Mouse (Mus musculus) G1E (cell line): ENCODE measurements at regions not wholly inside any gene's neighbourhood (a gene's known extent, or its start where the extent isn't known, plus 50 kb on each side); places are given as distances from the start of the nearest gene placed in this dataset.

Experiments
- ATAC-seq: 2 replicates; pipeline ENCODE4 v1.8.0; 2016; ENCODE audit warnings: mild to moderate bottlenecking; ENCODE audit not compliant: insufficient number of reproducible peaks, poor library complexity, low FRiP score, severe bottlenecking; ENCODE audit errors: extremely low read depth
- DNase-seq: peaks from one replicate; pipeline ENCODE4 v3.0.0; 2012; ENCODE audit warnings: low spot score
- H3K27me3 ChIP-seq: 2 replicates; pipeline ENCODE4 v1.6.1; 2012; ENCODE audit warnings: mild to moderate bottlenecking, low read length, inconsistent platforms; ENCODE audit not compliant: insufficient read depth
- H3K36me3 ChIP-seq: replicated peaks from 2 replicates; pipeline ENCODE3; 2012; ENCODE audit warnings: mild to moderate bottlenecking, inconsistent platforms
- H3K4me1 ChIP-seq: 2 replicates; pipeline ENCODE4 v1.6.1; 2012; ENCODE audit warnings: low read depth, low read length, inconsistent platforms, mixed read lengths; ENCODE audit not compliant: insufficient read depth
- H3K4me3 ChIP-seq: 2 replicates; pipeline ENCODE4 v1.5.1; 2012; ENCODE audit warnings: low read depth, mild to moderate bottlenecking, inconsistent platforms, low read length, moderate library complexity, mixed read lengths
- H3K9me3 ChIP-seq: replicated peaks from 2 replicates; pipeline ENCODE4 v1.6.1; 2012; ENCODE audit warnings: inconsistent platforms
- CTCF ChIP-seq: IDR thresholded peaks from 2 replicates; pipeline ENCODE4 v1.5.1; 2012; ENCODE audit warnings: low read depth, low read length, inconsistent platforms, mixed read lengths
- GATA1 ChIP-seq: IDR thresholded peaks from 2 replicates; pipeline ENCODE4 v1.6.1; 2012; ENCODE audit warnings: borderline replicate concordance, low read length, inconsistent platforms, mixed read lengths
- GATA2 ChIP-seq: IDR thresholded peaks from 2 replicates; pipeline ENCODE4 v1.6.1; 2012; ENCODE audit warnings: low read depth, low read length, inconsistent platforms, borderline replicate concordance
- POLR2AphosphoS5 ChIP-seq: IDR thresholded peaks from 2 replicates; pipeline ENCODE4 v1.6.1; 2012; ENCODE audit warnings: low read depth, low read length, inconsistent platforms; ENCODE audit not compliant: insufficient replicate concordance
- TAL1 ChIP-seq: conservative IDR thresholded peaks from 2 replicates; pipeline ENCODE4 v1.6.1; 2012; ENCODE audit warnings: low read depth, low read length, inconsistent platforms, mixed read lengths

GRCm38 (mm10) chr15:62171167-62171566, 1248.4 kb upstream of the A1bg start:
- ATAC-seq = no peak
- DNase-seq = no peak

GRCm38 (mm10) chr15:62170337-62170736, 1247.5 kb upstream of the A1bg start:
- DNase-seq (no peak), ATAC-seq (no peak)
- no peaks in the 10 kb centered on the region for H3K9me3 ChIP-seq
- peaks cover 41% of the 10 kb centered on the region for H3K4me1 ChIP-seq
- TF ChIP-seq TAL1 = no peak
- TF ChIP-seq POLR2AphosphoS5 = no peak
- no peak for TF ChIP-seq GATA1
- no peak for TF ChIP-seq GATA2
- no peak for TF ChIP-seq CTCF
- no peaks in the 10 kb centered on the region for H3K27me3 ChIP-seq
- H3K36me3 ChIP-seq = peaks cover 2% of the 10 kb centered on the region
- no peak overlapping the region for H3K4me3 ChIP-seq

More at GRCm38 (mm10) chr15:62171167-62171566, 1248.4 kb upstream of the A1bg start:
- no peaks in the 10 kb centered on the region for H3K27me3 ChIP-seq
- TF ChIP-seq GATA2 (no peak), POLR2AphosphoS5 (no peak), TAL1 (no peak), GATA1 (no peak), CTCF (no peak)
- no peaks in the 10 kb centered on the region for H3K9me3 ChIP-seq
- no peak overlapping the region for H3K4me3 ChIP-seq
- H3K4me1 ChIP-seq = peaks cover 41% of the 10 kb centered on the region
- peaks cover 2% of the 10 kb centered on the region for H3K36me3 ChIP-seq

DNA sequence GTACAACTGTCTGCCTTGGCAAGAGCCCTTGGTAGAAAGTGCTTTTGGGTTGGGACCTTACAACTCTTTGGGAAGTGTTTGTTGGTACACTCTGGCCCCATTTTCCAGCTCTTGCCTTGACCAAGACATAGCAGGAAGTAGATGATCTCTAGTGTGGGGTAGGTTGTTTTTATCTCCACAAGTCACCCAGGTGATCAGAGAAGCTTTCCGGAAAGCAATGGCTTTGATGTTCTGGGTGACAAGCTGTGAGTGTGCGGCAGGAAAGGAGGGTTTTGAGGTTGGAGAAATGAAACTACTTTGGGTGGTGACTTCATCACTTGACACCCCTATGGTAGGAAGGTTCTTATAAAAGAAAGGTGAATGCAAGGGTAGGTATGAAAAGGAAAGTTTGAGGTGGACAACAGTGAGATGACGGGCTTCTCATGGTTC, 1246.8 kb upstream of the A1bg start:
- ATAC-seq (no peak), DNase-seq (no peak)
- H3K4me3 ChIP-seq = no peak overlapping the region
- peaks cover 2% of the 10 kb centered on the region for H3K36me3 ChIP-seq
- TF ChIP-seq GATA2 = no peak
- no peak for TF ChIP-seq TAL1
- no peak for TF ChIP-seq GATA1
- TF ChIP-seq POLR2AphosphoS5 = no peak
- no peak for TF ChIP-seq CTCF
- H3K9me3 ChIP-seq = no peaks in the 10 kb centered on the region
- H3K27me3 ChIP-seq = no peaks in the 10 kb centered on the region
- peaks cover 41% of the 10 kb centered on the region for H3K4me1 ChIP-seq

DNA sequence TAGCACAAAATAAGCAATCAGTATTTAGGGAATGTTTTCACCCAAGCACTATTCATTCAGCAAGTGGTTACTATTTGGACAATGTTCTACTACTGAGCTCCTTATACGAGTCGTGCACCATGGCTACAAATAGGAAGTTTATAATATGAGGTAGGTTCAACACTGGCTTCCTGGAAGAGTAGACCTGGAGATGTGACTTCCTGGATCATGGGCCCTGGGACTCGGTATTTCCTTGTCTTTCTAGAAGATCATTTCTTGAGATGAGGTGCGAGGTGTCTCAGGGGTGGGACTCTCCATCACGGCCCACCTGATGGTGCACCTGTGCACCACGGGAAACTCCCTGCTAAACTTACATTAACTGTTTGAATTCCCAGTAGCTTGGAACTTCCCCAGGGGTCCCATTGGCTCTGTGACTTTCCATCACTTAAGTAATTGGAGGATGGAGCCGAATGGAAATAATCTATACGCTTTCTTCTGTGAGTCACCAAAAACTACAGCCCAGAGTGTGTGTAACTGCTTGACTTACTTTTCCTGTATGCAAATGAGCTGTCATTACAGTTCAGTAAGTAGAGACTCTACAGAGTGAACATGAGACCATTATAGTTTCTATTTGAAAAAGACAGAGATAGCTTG, 1246.3 kb upstream of the A1bg start:
- H3K9me3 ChIP-seq = no peaks in the 10 kb centered on the region
- TF ChIP-seq GATA1 (no peak), POLR2AphosphoS5 (no peak), CTCF (no peak), GATA2 (no peak), TAL1 (no peak)
- peaks cover 41% of the 10 kb centered on the region for H3K4me1 ChIP-seq
- H3K4me3 ChIP-seq = no peak overlapping the region
- DNase-seq (no peak), ATAC-seq (no peak)
- H3K27me3 ChIP-seq = no peaks in the 10 kb centered on the region
- peaks cover 2% of the 10 kb centered on the region for H3K36me3 ChIP-seq

DNA sequence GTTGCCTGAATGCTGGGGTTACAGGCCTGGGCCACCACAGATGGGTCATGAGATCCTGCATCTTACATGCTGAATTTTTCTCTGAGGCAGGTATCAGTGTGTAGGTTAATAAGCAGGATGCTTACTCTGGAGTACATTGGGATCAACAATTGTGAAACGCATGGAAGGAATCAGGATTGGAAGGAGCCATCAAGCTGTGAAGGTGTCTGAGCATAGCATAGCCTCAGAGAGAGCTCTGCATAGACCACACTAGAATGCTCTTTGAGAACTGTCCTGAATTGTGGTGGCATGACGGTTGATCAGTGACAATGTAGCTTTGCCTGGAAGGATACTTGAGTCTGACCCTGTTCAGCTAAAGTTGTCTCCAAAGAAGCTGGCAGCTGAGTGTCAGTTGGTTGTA, 1245.7 kb upstream of the A1bg start:
- ATAC-seq (no peak), DNase-seq (no peak)
- H3K4me1 ChIP-seq = peaks cover 37% of the 10 kb centered on the region
- no peaks in the 10 kb centered on the region for H3K27me3 ChIP-seq
- no peaks in the 10 kb centered on the region for H3K9me3 ChIP-seq
- peaks cover 2% of the 10 kb centered on the region for H3K36me3 ChIP-seq
- TF ChIP-seq CTCF (no peak), TAL1 (no peak), GATA2 (no peak), GATA1 (no peak), POLR2AphosphoS5 (no peak)
- H3K4me3 ChIP-seq = no peak overlapping the region

DNA sequence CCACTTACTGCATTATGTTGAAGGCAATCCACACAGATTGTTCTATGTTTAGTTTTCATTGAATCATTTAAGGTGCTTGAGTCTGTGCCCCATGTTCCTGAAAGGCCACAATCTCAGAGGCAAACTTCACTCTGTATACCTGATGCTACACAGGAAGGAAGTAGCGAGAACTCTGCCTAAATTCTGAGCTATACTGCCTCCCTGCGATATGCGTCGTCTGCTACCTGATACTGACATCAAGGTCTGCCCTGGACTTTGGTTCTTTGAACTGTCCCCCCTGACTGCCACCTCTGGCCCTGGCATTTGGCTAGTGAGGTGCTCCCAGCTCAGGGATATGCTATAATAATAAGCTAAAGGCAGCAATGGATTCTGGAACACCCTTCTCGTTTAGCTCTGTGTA, 1244.0 kb upstream of the A1bg start:
- DNase-seq (no peak), ATAC-seq (no peak)
- no peaks in the 10 kb centered on the region for H3K27me3 ChIP-seq
- H3K9me3 ChIP-seq = no peaks in the 10 kb centered on the region
- peaks cover 44% of the 10 kb centered on the region for H3K4me1 ChIP-seq
- no peak for TF ChIP-seq CTCF
- no peak for TF ChIP-seq GATA1
- TF ChIP-seq TAL1 = no peak
- TF ChIP-seq GATA2 = no peak
- TF ChIP-seq POLR2AphosphoS5 = no peak
- peaks cover 3% of the 10 kb centered on the region for H3K36me3 ChIP-seq
- H3K4me3 ChIP-seq = no peak overlapping the region
